Mouse (Mus musculus) thymus, adult 2 months (tissue): ENCODE data around the gene Nolc1. TPM values are rescaled to one million over a fixed set of nuclear protein-coding genes. Genes with fewer than 3 reads are reported as not detected.

Experiments
- DNase-seq: peaks from one replicate; pipeline ENCODE4 v3.0.0; 2021
- H3K27ac ChIP-seq: fragments of 200-500 bp; 2 replicates; pipeline ENCODE4 v1.5.1; 2012; ENCODE audit warnings: low read length, control low read depth; ENCODE audit not compliant: control insufficient read depth, insufficient read depth
- H3K27me3 ChIP-seq: fragments of 200-500 bp; 2 replicates; pipeline ENCODE4 v1.6.1; 2012; ENCODE audit warnings: mild to moderate bottlenecking, low read length, moderate library complexity, mixed read lengths; ENCODE audit not compliant: control insufficient read depth, insufficient read depth
- H3K36me3 ChIP-seq: fragments of 200-500 bp; 2 replicates; pipeline ENCODE4 v1.6.1; 2012; ENCODE audit warnings: mild to moderate bottlenecking, low read length, moderate library complexity; ENCODE audit not compliant: control insufficient read depth, insufficient read depth
- H3K4me1 ChIP-seq: fragments of 200-500 bp; replicated peaks from 2 replicates; pipeline ENCODE4 v1.6.1; 2012; ENCODE audit warnings: low read length; ENCODE audit not compliant: control insufficient read depth, insufficient read depth
- H3K4me3 ChIP-seq: fragments of 200-500 bp; 2 replicates; pipeline ENCODE4 v1.5.1; 2012; ENCODE audit warnings: mild to moderate bottlenecking, low read length, control low read depth, moderate library complexity; ENCODE audit not compliant: control insufficient read depth, insufficient read depth
- CTCF ChIP-seq: fragments of 200-500 bp; IDR thresholded peaks from 2 replicates; pipeline ENCODE4 v1.5.1; 2012; ENCODE audit warnings: mild to moderate bottlenecking, control low read depth, low read length, moderate library complexity, borderline replicate concordance; ENCODE audit not compliant: control insufficient read depth, poor library complexity, insufficient read depth; ENCODE audit errors: extremely low read depth
- POLR2A ChIP-seq: fragments of 200-500 bp; IDR thresholded peaks from 2 replicates; pipeline ENCODE4 v1.6.1; 2012; ENCODE audit warnings: mild to moderate bottlenecking, low read length, control low read depth, moderate library complexity; ENCODE audit not compliant: control insufficient read depth, poor library complexity, insufficient read depth; ENCODE audit errors: extremely low read depth
- WGBS: fragments of 180-500 bp; shearing (Covaris S2); methylation state at CpG from one replicate; pipeline ENCODE4 v1.1.7; 2018; 5-methylcytosine and 5-hydroxymethylcytosine counted together
- polyA plus RNA-seq: library from polyadenylated mRNA; depleted of rRNA; stranded (reverse); fragments of >200 nt; gene quantifications from 2 replicates; pipeline ENCODE4 v1.2.3, GENCODE M21; 2012

The Nolc1 gene
- polyA plus RNA-seq, 1 experiment, result 19.5 TPM

GRCm38 (mm10) chr19:46043380-46043779 is 32.3 kb upstream of the Nolc1 start:
- no peaks in the 10 kb centered on the region for H3K27me3 ChIP-seq
- H3K4me1 ChIP-seq, result peaks cover 46% of the 10 kb centered on the region
- WGBS, result 58% methylated on average over 7 of the region's 7 CpGs
- H3K36me3 ChIP-seq, result no peaks in the 10 kb centered on the region
- peak overlapping the region; percentile 29; the same call in 1 of the 2 replicates for H3K27ac ChIP-seq
- H3K4me3 ChIP-seq, result no peak overlapping the region
- TF ChIP-seq CTCF, result no peak
- no peak for TF ChIP-seq POLR2A
- no peak for DNase-seq

GRCm38 (mm10) chr19:46044271-46044992 is 31.2 kb upstream of the Nolc1 start, which contains the start of gene Pprc1:
Pprc1 (plus strand) TSS chr19:46044886.
- WGBS, result under 1% methylated on average over 34 of the region's 34 CpGs
- TF ChIP-seq POLR2A (peak; percentile 72), CTCF (no peak)
- Histone ChIP-seq H3K4me1 (peaks cover 44% of the 10 kb centered on the region), H3K27me3 (no peaks in the 10 kb centered on the region), H3K36me3 (no peaks in the 10 kb centered on the region), H3K4me3 (peak within 1 kb of the TSS; percentile 50), H3K27ac (peak within 1 kb of the TSS; percentile 28; the same call in 1 of the 2 replicates)
- DNase-seq, result peak; percentile 23

- under 1% methylated on average over 84 of the region's 84 CpGs for WGBS
- Histone ChIP-seq H3K4me3 (peak within 1 kb of the TSS; percentile 50), H3K27ac (peak within 1 kb of the TSS; percentile 28; the same call in 1 of the 2 replicates), H3K27me3 (no peaks in the 10 kb centered on the region), H3K4me1 (peaks cover 47% of the 10 kb centered on the region), H3K36me3 (no peaks in the 10 kb centered on the region)
- TF ChIP-seq CTCF (no peak), POLR2A (no peak)
- peak; percentile 73 for DNase-seq
Observed at GRCm38 (mm10) chr19:46044993-46045695, 30.5 kb upstream of the Nolc1 start, which contains the start of gene Ldb1. Ldb1 (minus strand) TSS chr19:46045214.

- peak overlapping the region; percentile 50 for H3K4me3 ChIP-seq
- H3K27ac ChIP-seq, result peak overlapping the region; percentile 0; the same call in 1 of the 2 replicates
- WGBS, result 6% methylated on average over 7 of the region's 7 CpGs
- H3K4me1 ChIP-seq, result peaks cover 50% of the 10 kb centered on the region
- TF ChIP-seq POLR2A, result no peak
- TF ChIP-seq CTCF, result no peak
- DNase-seq, result peak; percentile 21
- H3K27me3 ChIP-seq, result no peaks in the 10 kb centered on the region
- no peaks in the 10 kb centered on the region for H3K36me3 ChIP-seq
Observed at GRCm38 (mm10) chr19:46045696-46046311, 29.9 kb upstream of the Nolc1 start.

- H3K27ac ChIP-seq, result no peak overlapping the region
Observed at GRCm38 (mm10) chr19:46046621-46047025, 29.0 kb upstream of the Nolc1 start.

GRCm38 (mm10) chr19:46047426-46047825 is 28.2 kb upstream of the Nolc1 start:
- no peak overlapping the region for H3K27ac ChIP-seq
- TF ChIP-seq CTCF (no peak), POLR2A (no peak)
- H3K4me3 ChIP-seq, result no peak overlapping the region
- peaks cover 37% of the 10 kb centered on the region for H3K4me1 ChIP-seq
- no peaks in the 10 kb centered on the region for H3K36me3 ChIP-seq
- WGBS, result 92% methylated on average over 2 of the region's 2 CpGs
- DNase-seq, result no peak
- H3K27me3 ChIP-seq, result no peaks in the 10 kb centered on the region

More at GRCm38 (mm10) chr19:46046621-46047025, 29.0 kb upstream of the Nolc1 start:
- DNase-seq, result no peak
- H3K4me3 ChIP-seq, result no peak overlapping the region
- WGBS, result 58% methylated on average over 10 of the region's 10 CpGs
- peaks cover 44% of the 10 kb centered on the region for H3K4me1 ChIP-seq
- TF ChIP-seq CTCF (no peak), POLR2A (no peak)
- H3K27me3 ChIP-seq, result no peaks in the 10 kb centered on the region
- no peaks in the 10 kb centered on the region for H3K36me3 ChIP-seq
